Mouse (Mus musculus) MEL (cell line): ENCODE measurements around the gene Pear1. TPM values are rescaled to one million over a fixed set of nuclear protein-coding genes. Genes with fewer than 3 reads are reported as not detected.

ENCODE experiments used
- DNase-seq: peaks from one replicate; pipeline ENCODE4 v3.0.0; 2011; ENCODE audit warnings: low read depth, low spot score
- H3K27ac ChIP-seq: 2 replicates; pipeline ENCODE4 v1.5.1; 2012; ENCODE audit warnings: low read depth, mild to moderate bottlenecking, control low read depth, low read length, moderate library complexity; ENCODE audit not compliant: control insufficient read depth
- H3K27me3 ChIP-seq, 2 experiments: fragments of 150-350 bp in 1 of 2; sonication (generic) in 1 of 2; 2 replicates each; pipeline ENCODE4 v1.6.1; 2012; ENCODE audit warnings: low read length in 2 of 2, mild to moderate bottlenecking in 2 of 2, improper control_type of control experiment in 1 of 2, moderate library complexity in 1 of 2; ENCODE audit not compliant: insufficient read depth in 2 of 2, control insufficient read depth in 1 of 2
- H3K36me3 ChIP-seq, 2 experiments: 2 replicates each; pipeline ENCODE4 v1.6.1; 2012 to 2014; ENCODE audit warnings: low read length in 2 of 2, improper control_type of control experiment in 1 of 2, inconsistent platforms in 1 of 2, mild to moderate bottlenecking in 1 of 2; ENCODE audit not compliant: insufficient read depth in 2 of 2, control insufficient read depth in 1 of 2
- H3K4me1 ChIP-seq, 2 experiments: fragments of 150-350 bp in 1 of 2; sonication (generic) in 1 of 2; 2 replicates each; pipeline ENCODE4 v1.6.1; 2012; ENCODE audit warnings: low read length in 2 of 2, improper control_type of control experiment in 1 of 2, mild to moderate bottlenecking in 1 of 2; ENCODE audit not compliant: insufficient read depth in 2 of 2, control insufficient read depth in 1 of 2
- H3K4me3 ChIP-seq, 2 experiments: fragments of 150-350 bp in 1 of 2; sonication (generic) in 1 of 2; 2 replicates each; pipeline ENCODE4 v1.5.1; 2012; ENCODE audit warnings: low read depth in 2 of 2, low read length in 2 of 2, mild to moderate bottlenecking in 2 of 2, moderate library complexity in 2 of 2, control low read depth in 1 of 2, improper control_type of control experiment in 1 of 2; ENCODE audit not compliant: control insufficient read depth in 1 of 2, insufficient read depth in 1 of 2
- H3K79me2 ChIP-seq: 2 replicates; pipeline ENCODE4 v1.6.1; 2012; ENCODE audit warnings: mild to moderate bottlenecking, low read length, moderate library complexity; ENCODE audit not compliant: control insufficient read depth, poor library complexity, insufficient read depth
- H3K9ac ChIP-seq: 2 replicates; pipeline ENCODE4 v1.6.1; 2012; ENCODE audit warnings: low read depth, mild to moderate bottlenecking, control low read depth, low read length, moderate library complexity; ENCODE audit not compliant: control insufficient read depth, poor library complexity, severe bottlenecking
- H3K9me3 ChIP-seq: fragments of 150-350 bp; sonication (generic); replicated peaks from 2 replicates; pipeline ENCODE4 v1.6.1; 2012; ENCODE audit warnings: mild to moderate bottlenecking, low read length, improper control_type of control experiment, moderate library complexity; ENCODE audit not compliant: insufficient read depth
- BHLHE40 ChIP-seq: IDR thresholded peaks from 2 replicates; pipeline ENCODE4 v1.6.1; 2012; ENCODE audit warnings: low read depth, mild to moderate bottlenecking, inconsistent platforms, low read length, improper control_type of control experiment, borderline replicate concordance
- CHD1 ChIP-seq: IDR thresholded peaks from 2 replicates; pipeline ENCODE4 v1.6.1; 2012; ENCODE audit warnings: low read depth, mild to moderate bottlenecking, inconsistent platforms, low read length, improper control_type of control experiment
- ELF1 ChIP-seq: IDR thresholded peaks from 2 replicates; pipeline ENCODE4 v1.6.1; 2014; ENCODE audit warnings: low read depth, mild to moderate bottlenecking, inconsistent platforms, low read length, improper control_type of control experiment, moderate library complexity
- EP300 ChIP-seq, 2 experiments: IDR thresholded peaks; 2 replicates each; pipeline ENCODE4 v1.6.1; 2011; ENCODE audit warnings: improper control_type of control experiment in 2 of 2, low read length in 2 of 2, low read depth in 1 of 2, mild to moderate bottlenecking in 1 of 2
- GABPA ChIP-seq: IDR thresholded peaks from 2 replicates; pipeline ENCODE4 v1.6.1; 2012; ENCODE audit warnings: low read depth, mild to moderate bottlenecking, inconsistent platforms, low read length, improper control_type of control experiment, moderate library complexity
- HCFC1 ChIP-seq: IDR thresholded peaks from 2 replicates; pipeline ENCODE4 v1.6.1; 2012; ENCODE audit warnings: low read depth, mild to moderate bottlenecking, inconsistent platforms, low read length, improper control_type of control experiment, moderate library complexity
- JUND ChIP-seq: IDR thresholded peaks from 2 replicates; pipeline ENCODE4 v1.6.1; 2011; ENCODE audit warnings: low read depth, mild to moderate bottlenecking, improper control_type of control experiment, low read length
- KAT2A ChIP-seq: conservative IDR thresholded peaks from 2 replicates; pipeline ENCODE4 v1.6.1; 2012; ENCODE audit warnings: low read depth, low read length, improper control_type of control experiment, inconsistent platforms
- MAFK ChIP-seq: IDR thresholded peaks from 2 replicates; pipeline ENCODE4 v1.6.1; 2011; ENCODE audit warnings: low read depth, mild to moderate bottlenecking, low read length, improper control_type of control experiment, borderline replicate concordance
- MAZ ChIP-seq: IDR thresholded peaks from 2 replicates; pipeline ENCODE4 v1.6.1; 2012; ENCODE audit warnings: low read depth, mild to moderate bottlenecking, inconsistent platforms, low read length, improper control_type of control experiment
- MXI1 ChIP-seq: IDR thresholded peaks from 2 replicates; pipeline ENCODE4 v1.6.1; 2011; ENCODE audit warnings: mild to moderate bottlenecking, low read depth, low read length, improper control_type of control experiment
- MYB ChIP-seq: IDR thresholded peaks from 2 replicates; pipeline ENCODE4 v1.6.1; 2011; ENCODE audit warnings: mild to moderate bottlenecking, low read depth, low read length, improper control_type of control experiment
- POLR2AphosphoS5 ChIP-seq: IDR thresholded peaks from 2 replicates; pipeline ENCODE4 v1.6.1; 2012; ENCODE audit warnings: low read depth, borderline replicate concordance, mild to moderate bottlenecking, inconsistent platforms, low read length, moderate library complexity, mixed read lengths
- RCOR1 ChIP-seq: IDR thresholded peaks from 2 replicates; pipeline ENCODE4 v1.6.1; 2012; ENCODE audit warnings: low read depth, mild to moderate bottlenecking, inconsistent platforms, low read length, improper control_type of control experiment
- SIN3A ChIP-seq: IDR thresholded peaks from 2 replicates; pipeline ENCODE4 v1.6.1; 2012; ENCODE audit warnings: low read length, improper control_type of control experiment, inconsistent platforms
- TBP ChIP-seq: IDR thresholded peaks from 2 replicates; pipeline ENCODE4 v1.8.0; 2011; ENCODE audit warnings: low read depth, low read length, improper control_type of control experiment
- UBTF ChIP-seq: IDR thresholded peaks from 2 replicates; pipeline ENCODE4 v1.6.1; 2012; ENCODE audit warnings: low read depth, mild to moderate bottlenecking, inconsistent platforms, low read length, improper control_type of control experiment, moderate library complexity, borderline replicate concordance; ENCODE audit not compliant: insufficient read depth
- USF1 ChIP-seq: IDR thresholded peaks from 2 replicates; pipeline ENCODE4 v1.6.1; 2014; ENCODE audit warnings: low read depth, mild to moderate bottlenecking, inconsistent platforms, low read length, improper control_type of control experiment, moderate library complexity
- USF2 ChIP-seq, 2 experiments: IDR thresholded peaks; 2 replicates each; pipeline ENCODE4 v1.6.1; 2011 to 2012; ENCODE audit warnings: improper control_type of control experiment in 2 of 2, low read length in 2 of 2, borderline replicate concordance in 1 of 2, inconsistent platforms in 1 of 2, low read depth in 1 of 2, mild to moderate bottlenecking in 1 of 2; ENCODE audit not compliant: insufficient read depth in 1 of 2
- ZKSCAN1 ChIP-seq: IDR thresholded peaks from 2 replicates; pipeline ENCODE4 v1.6.1; 2012; ENCODE audit warnings: low read depth, mild to moderate bottlenecking, inconsistent platforms, low read length, improper control_type of control experiment, moderate library complexity
- ZMIZ1 ChIP-seq: IDR thresholded peaks from 2 replicates; pipeline ENCODE4 v1.6.1; 2012; ENCODE audit warnings: low read depth, mild to moderate bottlenecking, inconsistent platforms, low read length, improper control_type of control experiment, moderate library complexity
- polyA plus RNA-seq, 2 experiments: library from polyadenylated mRNA; stranded (reverse) in 1 of 2; unstranded in 1 of 2; fragments of >175 nt in 1 of 2; fragments of >200 nt in 1 of 2; gene quantifications; 2 replicates each; pipeline versions ENCODE4 v1.2.1 to v1.2.4; 2012; ENCODE audit warnings: low replicate concordance in 2 of 2, low read depth in 1 of 2; ENCODE audit not compliant: insufficient read length in 2 of 2, insufficient read depth in 1 of 2, missing spikeins in 1 of 2
- total RNA-seq: library from RNA; depleted of rRNA; stranded (reverse); fragments of 300-350 nt; gene quantifications from 2 replicates; pipeline ENCODE4 v1.2.3, GENCODE M21; 2012

Pear1 gene
- total and polyA plus RNA-seq, 3 experiments, result 0.35 to 1.0 TPM; not detected in 1

- Histone ChIP-seq H3K9me3 (no peaks in the 10 kb centered on the region), H3K36me3 (no peaks in the 10 kb centered on the region), H3K27ac (no peak overlapping the region), H3K79me2 (no peaks in the 10 kb centered on the region), H3K9ac (no peak overlapping the region), H3K4me1 (peaks cover 0 to 5% of the 10 kb centered on the region in 2 experiments; a peak in 1 of 4 replicates), H3K4me3 (no peak overlapping the region), H3K27me3 (no peaks in the 10 kb centered on the region)
- no peak for DNase-seq
- TF ChIP-seq JUND (no peak), MAZ (no peak), USF1 (no peak), POLR2AphosphoS5 (no peak), EP300 (IDR thresholded peaks at IDR 0.05; ENCODE audit: low read depth in 1 of 2, low read length in 2 of 2) (no peak), SIN3A (no peak), ZKSCAN1 (no peak), MXI1 (no peak), UBTF (no peak)
These were observed 59.0 kb downstream of the Pear1 start for GRCm38 (mm10) chr3:87765091-87765490.

GRCm38 (mm10) chr3:87764506-87764905 lies 59.6 kb downstream of the Pear1 start:
- Histone ChIP-seq H3K4me1 (peaks cover 0 to 5% of the 10 kb centered on the region in 2 experiments; a peak in 1 of 4 replicates), H3K27me3 (no peaks in the 10 kb centered on the region), H3K79me2 (no peaks in the 10 kb centered on the region), H3K36me3 (no peaks in the 10 kb centered on the region), H3K27ac (no peak overlapping the region), H3K9me3 (no peaks in the 10 kb centered on the region), H3K4me3 (no peak overlapping the region), H3K9ac (no peak overlapping the region)
- DNase-seq, result no peak
- TF ChIP-seq HCFC1 (no peak), CHD1 (no peak), BHLHE40 (no peak), KAT2A (no peak), GABPA (no peak), USF2 (IDR thresholded peaks at IDR 0.05; ENCODE audit: borderline replicate concordance in 1 of 2, insufficient read depth in 1 of 2, low read depth in 1 of 2, low read length in 2 of 2) (no peak), ZKSCAN1 (no peak), MAFK (no peak), RCOR1 (no peak), MYB (no peak), MXI1 (no peak), ELF1 (no peak), JUND (no peak), ZMIZ1 (no peak), TBP (no peak)
